Mouse (Mus musculus): ENCODE data around the gene Lcn12. TPM values are rescaled to one million over a fixed set of nuclear protein-coding genes. Genes with fewer than 3 reads are reported as not detected.

Lcn12 gene
- polyA plus RNA-seq, 1 experiment = not detected

GRCm38 (mm10) chr2:25477967-25478675 is 15.6 kb downstream of the Lcn12 start:
- no peak overlapping the region for H3K4me2 ChIP-seq (ENCODE audit: low read depth)
- H3K79me2 ChIP-seq (ENCODE audit: control insufficient read depth, insufficient read depth) = no peaks in the 10 kb centered on the region
- TF ChIP-seq REST (IDR thresholded peaks at IDR 0.05; ENCODE audit: insufficient read depth, insufficient read length) (no peak), SRF (IDR thresholded peaks at IDR 0.05; ENCODE audit: control insufficient read depth, insufficient read length, low read depth) (no peak), TCF3 (IDR thresholded peaks at IDR 0.05; ENCODE audit: insufficient read length, low read depth) (no peak), POLR2AphosphoS2 (IDR thresholded peaks at IDR 0.05; ENCODE audit: insufficient read length, low read depth) (no peak), E2F4 (IDR thresholded peaks at IDR 0.05; ENCODE audit: insufficient read depth) (no peak), MYOD1 (IDR thresholded peaks at IDR 0.05; ENCODE audit: control insufficient read depth in 1 of 3, insufficient read length in 2 of 3, low read depth in 2 of 3) (no peak), TCF12 (IDR thresholded peaks at IDR 0.05; ENCODE audit: insufficient read depth, poor library complexity, severe bottlenecking) (no peak), USF1 (IDR thresholded peaks at IDR 0.05; ENCODE audit: low read depth) (no peak), POLR2A (IDR thresholded peaks at IDR 0.05; ENCODE audit: insufficient read length, low read depth) (no peak), MAX (IDR thresholded peaks at IDR 0.05; ENCODE audit: low read depth) (no peak), CEBPB (IDR thresholded peaks at IDR 0.05; ENCODE audit: insufficient read depth, poor library complexity, severe bottlenecking) (no peak)

DNA sequence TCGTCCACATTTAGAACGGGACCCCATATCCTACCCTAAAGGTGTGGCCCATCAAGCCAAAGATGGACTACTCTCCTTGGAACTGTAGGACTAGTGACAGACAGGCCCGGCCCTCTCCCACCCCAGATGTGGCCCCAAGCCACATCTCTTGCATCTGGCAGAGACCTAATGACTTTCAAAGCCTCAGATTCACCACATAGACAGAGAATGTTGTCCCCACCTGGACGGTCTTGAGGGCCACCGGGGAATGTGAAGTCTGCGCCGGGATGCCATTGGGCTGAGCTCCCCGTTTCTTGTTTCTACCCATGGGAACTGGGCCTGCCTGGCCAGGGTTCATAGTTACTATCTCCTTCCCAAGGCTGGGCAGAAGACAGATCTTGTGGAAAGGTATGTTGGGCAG is 16.2 kb downstream of the Lcn12 start:
- Histone ChIP-seq H3K4me3 (no peak overlapping the region), H3K36me3 (ENCODE audit: control insufficient read depth, insufficient read depth) (no peaks in the 10 kb centered on the region), H3ac (ENCODE audit: control insufficient read depth, insufficient read length) (no peak overlapping the region), H3K27me3 (ENCODE audit: control insufficient read depth, insufficient read depth, insufficient read length) (peaks cover 34% of the 10 kb centered on the region), H3K79me2 (ENCODE audit: control insufficient read depth, insufficient read depth) (no peaks in the 10 kb centered on the region), H3K4me2 (ENCODE audit: low read depth) (no peak overlapping the region)
- no peak for TF ChIP-seq TCF12 (IDR thresholded peaks at IDR 0.05; ENCODE audit: insufficient read depth, poor library complexity, severe bottlenecking)
- no peak for TF ChIP-seq SRF (IDR thresholded peaks at IDR 0.05; ENCODE audit: control insufficient read depth, insufficient read length, low read depth)
- TF ChIP-seq POLR2AphosphoS2 (IDR thresholded peaks at IDR 0.05; ENCODE audit: insufficient read length, low read depth) = no peak
- TF ChIP-seq REST (IDR thresholded peaks at IDR 0.05; ENCODE audit: insufficient read depth, insufficient read length) = no peak
- no peak for TF ChIP-seq E2F4 (IDR thresholded peaks at IDR 0.05; ENCODE audit: insufficient read depth)

More at GRCm38 (mm10) chr2:25477967-25478675, 15.6 kb downstream of the Lcn12 start:
- Histone ChIP-seq H3ac (ENCODE audit: control insufficient read depth, insufficient read length) (no peak overlapping the region), H3K36me3 (ENCODE audit: control insufficient read depth, insufficient read depth) (no peaks in the 10 kb centered on the region), H3K27me3 (ENCODE audit: control insufficient read depth, insufficient read depth, insufficient read length) (peaks cover 34% of the 10 kb centered on the region), H3K4me3 (no peak overlapping the region)

- Histone ChIP-seq H3K4me2 (ENCODE audit: low read depth) (no peak overlapping the region), H3K36me3 (ENCODE audit: control insufficient read depth, insufficient read depth) (no peaks in the 10 kb centered on the region), H3K79me2 (ENCODE audit: control insufficient read depth, insufficient read depth) (no peaks in the 10 kb centered on the region), H3ac (ENCODE audit: control insufficient read depth, insufficient read length) (no peak overlapping the region), H3K4me3 (no peak overlapping the region), H3K27me3 (ENCODE audit: control insufficient read depth, insufficient read depth, insufficient read length) (peaks cover 24% of the 10 kb centered on the region)
- TF ChIP-seq USF1 (IDR thresholded peaks at IDR 0.05; ENCODE audit: low read depth) (no peak), POLR2AphosphoS2 (IDR thresholded peaks at IDR 0.05; ENCODE audit: insufficient read length, low read depth) (no peak)
Measured at GRCm38 (mm10) chr2:25472550-25472949, 21.2 kb downstream of the Lcn12 start.

GRCm38 (mm10) chr2:25469969-25470368 is 23.7 kb downstream of the Lcn12 start, which contains the start of gene Ptgds:
Ptgds (minus strand) TSS chr2:25470046.
- TF ChIP-seq MYOD1 (IDR thresholded peaks at IDR 0.05; ENCODE audit: control insufficient read depth in 1 of 3, insufficient read length in 2 of 3, low read depth in 2 of 3) (no peak), REST (IDR thresholded peaks at IDR 0.05; ENCODE audit: insufficient read depth, insufficient read length) (no peak), MAX (IDR thresholded peaks at IDR 0.05; ENCODE audit: low read depth) (no peak), E2F4 (IDR thresholded peaks at IDR 0.05; ENCODE audit: insufficient read depth) (no peak), TCF3 (IDR thresholded peaks at IDR 0.05; ENCODE audit: insufficient read length, low read depth) (no peak)
- no peaks in the 10 kb centered on the region for H3K79me2 ChIP-seq (ENCODE audit: control insufficient read depth, insufficient read depth)
- peaks cover 1% of the 10 kb centered on the region for H3K27me3 ChIP-seq (ENCODE audit: control insufficient read depth, insufficient read depth, insufficient read length)
- H3K36me3 ChIP-seq (ENCODE audit: control insufficient read depth, insufficient read depth) = no peaks in the 10 kb centered on the region
- H3K4me3 ChIP-seq = no peak within 1 kb of the TSS
- H3K4me2 ChIP-seq (ENCODE audit: low read depth) = peak within 1 kb of the TSS; percentile 6
- H3ac ChIP-seq (ENCODE audit: control insufficient read depth, insufficient read length) = no peak within 1 kb of the TSS

- H3K4me3 ChIP-seq = no peak overlapping the region
- H3K4me2 ChIP-seq (ENCODE audit: low read depth) = peak overlapping the region; percentile 6
- H3ac ChIP-seq (ENCODE audit: control insufficient read depth, insufficient read length) = no peak overlapping the region
- no peaks in the 10 kb centered on the region for H3K79me2 ChIP-seq (ENCODE audit: control insufficient read depth, insufficient read depth)
- no peaks in the 10 kb centered on the region for H3K36me3 ChIP-seq (ENCODE audit: control insufficient read depth, insufficient read depth)
- H3K27me3 ChIP-seq (ENCODE audit: control insufficient read depth, insufficient read depth, insufficient read length) = no peaks in the 10 kb centered on the region
- TF ChIP-seq E2F4 (IDR thresholded peaks at IDR 0.05; ENCODE audit: insufficient read depth) (no peak), POLR2AphosphoS2 (IDR thresholded peaks at IDR 0.05; ENCODE audit: insufficient read length, low read depth) (no peak), MYOG (IDR thresholded peaks at IDR 0.05; ENCODE audit: control insufficient read depth in 1 of 3, insufficient read depth in 1 of 3, insufficient read length in 2 of 3, low read depth in 2 of 3) (peak in 2 of 3 experiments; percentile 15 to 73), TCF12 (IDR thresholded peaks at IDR 0.05; ENCODE audit: insufficient read depth, poor library complexity, severe bottlenecking) (no peak), SRF (IDR thresholded peaks at IDR 0.05; ENCODE audit: control insufficient read depth, insufficient read length, low read depth) (no peak), USF1 (IDR thresholded peaks at IDR 0.05; ENCODE audit: low read depth) (no peak), TCF3 (IDR thresholded peaks at IDR 0.05; ENCODE audit: insufficient read length, low read depth) (no peak), MAX (IDR thresholded peaks at IDR 0.05; ENCODE audit: low read depth) (no peak), POLR2A (IDR thresholded peaks at IDR 0.05; ENCODE audit: insufficient read length, low read depth) (no peak), REST (IDR thresholded peaks at IDR 0.05; ENCODE audit: insufficient read depth, insufficient read length) (no peak), MYOD1 (IDR thresholded peaks at IDR 0.05; ENCODE audit: control insufficient read depth in 1 of 3, insufficient read length in 2 of 3, low read depth in 2 of 3) (peak in 2 of 3 experiments; percentile 73 to 76)
Measured at GRCm38 (mm10) chr2:25468962-25469915, 24.5 kb downstream of the Lcn12 start.

Data from myocyte (in vitro differentiated cells).